Mouse (Mus musculus): Measurements from ENCODE around the gene Dab2.

Gene Dab2

GRCm38 (mm10) chr15:6325443-6325842 is 25.9 kb downstream of the Dab2 start:
- DNase-seq (ENCODE audit: low read depth, low spot score): no peak

GRCm38 (mm10) chr15:6326011-6326410 is 26.4 kb downstream of the Dab2 start:
- no peak for DNase-seq (ENCODE audit: low read depth, low spot score)

- DNase-seq (ENCODE audit: low read depth, low spot score): no peak
Observed at GRCm38 (mm10) chr15:6331380-6331779, 31.8 kb downstream of the Dab2 start.

- DNase-seq (ENCODE audit: low read depth, low spot score): no peak
Observed at GRCm38 (mm10) chr15:6334664-6335206, 35.1 kb downstream of the Dab2 start.

GRCm38 (mm10) chr15:6339767-6340166 is 40.2 kb downstream of the Dab2 start:
- DNase-seq (ENCODE audit: low read depth, low spot score): no peak

- DNase-seq (ENCODE audit: low read depth, low spot score): no peak
Observed at GRCm38 (mm10) chr15:6340347-6340746, 40.8 kb downstream of the Dab2 start.

GRCm38 (mm10) chr15:6341427-6341826 is 41.8 kb downstream of the Dab2 start:
- DNase-seq (ENCODE audit: low read depth, low spot score): no peak

GRCm38 (mm10) chr15:6353901-6354300 is 54.3 kb downstream of the Dab2 start:
- no peak for DNase-seq (ENCODE audit: low read depth, low spot score)

- DNase-seq (ENCODE audit: low read depth, low spot score): no peak
Observed at GRCm38 (mm10) chr15:6359859-6360258, 60.3 kb downstream of the Dab2 start.

- no peak for DNase-seq (ENCODE audit: low read depth, low spot score)
Observed at GRCm38 (mm10) chr15:6369974-6370373, 70.4 kb downstream of the Dab2 start.

GRCm38 (mm10) chr15:6371486-6371885 is 71.9 kb downstream of the Dab2 start:
- no peak for DNase-seq (ENCODE audit: low read depth, low spot score)

- DNase-seq (ENCODE audit: low read depth, low spot score): no peak
Observed at GRCm38 (mm10) chr15:6375016-6375415, 75.4 kb downstream of the Dab2 start.

- DNase-seq (ENCODE audit: low read depth, low spot score): no peak
Observed at GRCm38 (mm10) chr15:6376001-6376400, 76.4 kb downstream of the Dab2 start.

GRCm38 (mm10) chr15:6376785-6377184 is 77.2 kb downstream of the Dab2 start:
- DNase-seq (ENCODE audit: low read depth, low spot score): no peak

GRCm38 (mm10) chr15:6384027-6384426 is 84.4 kb downstream of the Dab2 start:
- DNase-seq (ENCODE audit: low read depth, low spot score): no peak

GRCm38 (mm10) chr15:6385241-6385640 is 85.7 kb downstream of the Dab2 start:
- no peak for DNase-seq (ENCODE audit: low read depth, low spot score)

GRCm38 (mm10) chr15:6386159-6386951 is 86.8 kb downstream of the Dab2 start:
- DNase-seq (ENCODE audit: low read depth, low spot score): peak; percentile 91

GRCm38 (mm10) chr15:6386961-6387728 is 87.6 kb downstream of the Dab2 start:
- DNase-seq (ENCODE audit: low read depth, low spot score): no peak

GRCm38 (mm10) chr15:6387729-6388070 is 88.1 kb downstream of the Dab2 start:
- DNase-seq (ENCODE audit: low read depth, low spot score): no peak

GRCm38 (mm10) chr15:6388146-6388545 is 88.6 kb downstream of the Dab2 start:
- DNase-seq (ENCODE audit: low read depth, low spot score): no peak

- DNase-seq (ENCODE audit: low read depth, low spot score): no peak
Observed at GRCm38 (mm10) chr15:6388631-6389030, 89.0 kb downstream of the Dab2 start.

GRCm38 (mm10) chr15:6390106-6390505 is 90.5 kb downstream of the Dab2 start:
- no peak for DNase-seq (ENCODE audit: low read depth, low spot score)

GRCm38 (mm10) chr15:6390657-6391056 is 91.1 kb downstream of the Dab2 start:
- no peak for DNase-seq (ENCODE audit: low read depth, low spot score)

Data from mesoderm, embryonic 11.5 days (tissue).